Comparison of ENCODE assay signal across 9 mouse cellular contexts in genomic region chr10:37135951-37136751, GRCm38 (mm10). TPM values are rescaled to one million over a fixed set of nuclear protein-coding genes. Genes with fewer than 3 reads are reported as not detected.
A peak's percentile ranks its signal among the peaks of the same experiment; 100 is the strongest.
DNase-seq lines count a peak whose midpoint lies in the region; ATAC-seq and TF ChIP-seq lines count a peak whose summit lies in the region.
"Had no signal": no experiment of that assay in that cellular context is flagged by ENCODE, and none has a peak within 500 bp of the region (broad histone marks: within the 10 kb centered on the region; RNA-seq: fewer than 3 reads in every experiment).

No protein-coding gene starts in this region.

- peak overlapping the region; percentile 83 for H3K4me3 ChIP-seq in embryonic facial prominence, embryonic 12.5 days
- H3K4me3 ChIP-seq in kidney, embryonic 14.5 days (ENCODE audit: low read length): peak overlapping the region; percentile 95
- peak overlapping the region; percentile 77 for H3K4me3 ChIP-seq in liver, adult 2 months (ENCODE audit: insufficient read depth, low read depth, low read length)
- peak overlapping the region; percentile 75 for H3K4me3 ChIP-seq in midbrain, postnatal 0 days (ENCODE audit: low read depth, low read length)

- no peaks in the 10 kb centered on the region for H3K9me3 ChIP-seq in embryonic facial prominence, embryonic 12.5 days
- H3K9me3 ChIP-seq in kidney, embryonic 14.5 days (ENCODE audit: control insufficient read depth, low read length): no peaks in the 10 kb centered on the region
- H3K9me3 ChIP-seq in midbrain, postnatal 0 days (ENCODE audit: low read length): no peaks in the 10 kb centered on the region

- WGBS in embryonic facial prominence, embryonic 12.5 days: under 1% methylated on average over 87 of the region's 99 CpGs
- WGBS in kidney, embryonic 14.5 days: 1% methylated on average over 78 of the region's 99 CpGs
- WGBS in liver, adult 2 months: 1% methylated on average over 91 of the region's 99 CpGs
- 0% methylated on average over 92 of the region's 99 CpGs for WGBS in midbrain, postnatal 0 days

- H3K9ac ChIP-seq in embryonic facial prominence, embryonic 12.5 days: peak overlapping the region; percentile 97
- peak overlapping the region; percentile 100 for H3K9ac ChIP-seq in kidney, embryonic 14.5 days (ENCODE audit: low read depth, low read length)
- peak overlapping the region; percentile 67 for H3K9ac ChIP-seq in liver, adult 2 months (ENCODE audit: low read depth, low read length)
- peak overlapping the region; percentile 96 for H3K9ac ChIP-seq in midbrain, postnatal 0 days (replicated peaks; ENCODE audit: low read length, poor library complexity, severe bottlenecking)

- TF ChIP-seq CTCF in liver, adult 2 months (IDR thresholded peaks at IDR 0.05; ENCODE audit: low read depth, low read length): no peak
- no peak for TF ChIP-seq CTCF in midbrain, postnatal 0 days (IDR thresholded peaks at IDR 0.05)

- no peaks in the 10 kb centered on the region for H3K79me2 ChIP-seq in liver, adult 2 months (ENCODE audit: control insufficient read depth, insufficient read depth, low read length)

- H3K4me2 ChIP-seq in embryonic facial prominence, embryonic 12.5 days (replicated peaks): peak overlapping the region; percentile 57
- peak overlapping the region; percentile 54 for H3K4me2 ChIP-seq in kidney, embryonic 14.5 days (replicated peaks; ENCODE audit: low read depth, low read length)
- peak overlapping the region; percentile 74 for H3K4me2 ChIP-seq in midbrain, postnatal 0 days (ENCODE audit: low read depth, low read length, poor library complexity, severe bottlenecking)

- H3K27me3 ChIP-seq in embryonic facial prominence, embryonic 12.5 days: no peaks in the 10 kb centered on the region
- H3K27me3 ChIP-seq in kidney, embryonic 14.5 days (ENCODE audit: control insufficient read depth, insufficient read depth, low read length): no peaks in the 10 kb centered on the region
- H3K27me3 ChIP-seq in liver, adult 2 months (ENCODE audit: control insufficient read depth, insufficient read depth, low read length): peaks cover 3% of the 10 kb centered on the region; the same call in 1 of the 2 replicates
- no peaks in the 10 kb centered on the region for H3K27me3 ChIP-seq in midbrain, postnatal 0 days (ENCODE audit: insufficient read depth, low read length)
- no peaks in the 10 kb centered on the region for H3K27me3 ChIP-seq in splenic B cell, adult 2 months (ENCODE audit: control insufficient read depth, insufficient read depth, low read length, poor library complexity, severe bottlenecking)

- peak overlapping the region; percentile 99 for H3K27ac ChIP-seq in embryonic facial prominence, embryonic 12.5 days
- H3K27ac ChIP-seq in kidney, embryonic 14.5 days (ENCODE audit: low read depth, low read length): peak overlapping the region; percentile 99
- peak overlapping the region; percentile 57 for H3K27ac ChIP-seq in liver, adult 2 months (replicated peaks; ENCODE audit: insufficient read depth, low read depth, low read length)
- H3K27ac ChIP-seq in midbrain, postnatal 0 days (ENCODE audit: low read depth, low read length): peak overlapping the region; percentile 98

- H3K36me3 ChIP-seq in embryonic facial prominence, embryonic 12.5 days: peaks cover 35% of the 10 kb centered on the region
- H3K36me3 ChIP-seq in kidney, embryonic 14.5 days (ENCODE audit: control insufficient read depth, insufficient read depth, low read length): peaks cover 21% of the 10 kb centered on the region
- 0 out of 2 replicates have a peak, but pooled peaks cover 2% of the 10 kb centered on the region for H3K36me3 ChIP-seq in liver, adult 2 months (ENCODE audit: control insufficient read depth, insufficient read depth, low read length)
- H3K36me3 ChIP-seq in midbrain, postnatal 0 days (ENCODE audit: insufficient read depth, low read length): peaks cover 7% of the 10 kb centered on the region; the same call in 1 of the 2 replicates
- H3K36me3 ChIP-seq in splenic B cell, adult 2 months (ENCODE audit: control insufficient read depth, insufficient read depth, low read length, poor library complexity, severe bottlenecking): no peaks in the 10 kb centered on the region

- peak; percentile 39 for DNase-seq in layer of hippocampus, adult 11-12 months (ENCODE audit: low spot score)
- DNase-seq in layer of hippocampus, adult 9-10 months (ENCODE audit: low spot score): no peak
- peak; percentile 21 to 59 for DNase-seq in heart, adult 9 months (ENCODE audit: low spot score in 2 of 2)
- DNase-seq in liver, adult 2 months (ENCODE audit: extremely low read depth, low read depth, low spot score): no peak
- DNase-seq in midbrain, postnatal 0 days (ENCODE audit: low spot score): peak; percentile 54
- DNase-seq in splenic B cell, adult 2 months (ENCODE audit: low read depth, low spot score): peak; percentile 55

- H3K4me1 ChIP-seq in embryonic facial prominence, embryonic 12.5 days: 0 out of 2 replicates have a peak, but pooled peaks cover 2% of the 10 kb centered on the region
- H3K4me1 ChIP-seq in kidney, embryonic 14.5 days (ENCODE audit: control insufficient read depth, insufficient read depth, low read length): no peaks in the 10 kb centered on the region
- H3K4me1 ChIP-seq in liver, adult 2 months (ENCODE audit: control insufficient read depth, insufficient read depth, low read length): peaks cover 4% of the 10 kb centered on the region
- H3K4me1 ChIP-seq in midbrain, postnatal 0 days (ENCODE audit: insufficient read depth, low read length): peaks cover 3% of the 10 kb centered on the region; the same call in 1 of the 2 replicates

- no peak for TF ChIP-seq POLR2A in liver, adult 2 months (IDR thresholded peaks at IDR 0.05; ENCODE audit: extremely low read depth, insufficient read depth, low read length)

- no peak for ATAC-seq in embryonic facial prominence, embryonic 12.5 days (ENCODE audit: insufficient number of reproducible peaks, insufficient read depth, low FRiP score, low TSS enrichment)
- 0 out of 2 replicates have a peak, but pooled peaks have one; percentile 0 for ATAC-seq in kidney, embryonic 14.5 days (ENCODE audit: low FRiP score, low TSS enrichment)
- no peak for ATAC-seq in midbrain, postnatal 0 days (ENCODE audit: low FRiP score)

RNA-seq across cellular contexts. Expression of gene Marcks, which starts 2.6 kb away (rescaled TPM):
- polyA plus RNA-seq in embryonic facial prominence, embryonic 12.5 days (2016; fragmentation: Nextera tagmentation; extraction: Ambion mirVana): 249 and 271 TPM in 2 replicates
- 172 and 225 TPM in 2 replicates for polyA plus RNA-seq in kidney, embryonic 14.5 days (2014; fragmentation: Nextera tagmentation; extraction: Ambion mirVana)
- total RNA-seq in liver, adult 2 months (2014; rRNA removed): 8.9 and 10.2 TPM in 2 replicates
- 3.4 and 4.6 TPM in 2 replicates for polyA plus RNA-seq in liver, adult 2 months (2012; rRNA removed)
- 488 and 535 TPM in 2 replicates for total RNA-seq in midbrain, postnatal 0 days (2014; rRNA removed)
- 230 and 265 TPM in 2 replicates for polyA plus RNA-seq in midbrain, postnatal 0 days (2015; fragmentation: Nextera tagmentation; extraction: Ambion mirVana)
- total RNA-seq: MEL had no signal

Comparison
In these comparisons a context has a peak if more than half of its experiments do, and no peak if none do; other contexts are left out.
1. DNase-seq: peak in layer of hippocampus, adult 11-12 months (single experiment), heart, adult 9 months (2 of 2), midbrain, postnatal 0 days (single experiment) and splenic B cell, adult 2 months (single experiment); none in layer of hippocampus, adult 9-10 months (single experiment) and liver, adult 2 months (single experiment).
2. RNA of gene Marcks, which starts 2.6 kb away (polyA plus RNA-seq): 249 to 271 TPM in embryonic facial prominence, embryonic 12.5 days, 230 to 265 TPM in midbrain, postnatal 0 days and 172 to 225 TPM in kidney, embryonic 14.5 days; 3.4 to 4.6 TPM in liver, adult 2 months; every median in the first group is over 10 times any median in the second.
3. Peak in every context shown above with its lines, with median percentiles within 50 percentile points of each other: H3K27ac ChIP-seq, H3K4me2 ChIP-seq, H3K4me3 ChIP-seq and H3K9ac ChIP-seq.